Mouse (Mus musculus) spleen, adult 10 weeks (tissue): ENCODE results near the gene Aldh9a1. TPM values are rescaled to one million over a fixed set of nuclear protein-coding genes. Genes with fewer than 3 reads are reported as not detected.

Source experiments
- polyA plus RNA-seq: library from polyadenylated mRNA; stranded (reverse); fragments of 350-450 nt; fragmentation: Illumina TruSeq; extraction: RNeasy Lipid Tissue Mini Kit (QIAGEN cat#74804); gene quantifications from one replicate; pipeline ENCODE4 v1.2.3, GENCODE M21; 2015; ENCODE audit warnings: low replicate concordance; ENCODE audit not compliant: insufficient read depth

The Aldh9a1 gene
- polyA plus RNA-seq: 43.3 TPM

DNA sequence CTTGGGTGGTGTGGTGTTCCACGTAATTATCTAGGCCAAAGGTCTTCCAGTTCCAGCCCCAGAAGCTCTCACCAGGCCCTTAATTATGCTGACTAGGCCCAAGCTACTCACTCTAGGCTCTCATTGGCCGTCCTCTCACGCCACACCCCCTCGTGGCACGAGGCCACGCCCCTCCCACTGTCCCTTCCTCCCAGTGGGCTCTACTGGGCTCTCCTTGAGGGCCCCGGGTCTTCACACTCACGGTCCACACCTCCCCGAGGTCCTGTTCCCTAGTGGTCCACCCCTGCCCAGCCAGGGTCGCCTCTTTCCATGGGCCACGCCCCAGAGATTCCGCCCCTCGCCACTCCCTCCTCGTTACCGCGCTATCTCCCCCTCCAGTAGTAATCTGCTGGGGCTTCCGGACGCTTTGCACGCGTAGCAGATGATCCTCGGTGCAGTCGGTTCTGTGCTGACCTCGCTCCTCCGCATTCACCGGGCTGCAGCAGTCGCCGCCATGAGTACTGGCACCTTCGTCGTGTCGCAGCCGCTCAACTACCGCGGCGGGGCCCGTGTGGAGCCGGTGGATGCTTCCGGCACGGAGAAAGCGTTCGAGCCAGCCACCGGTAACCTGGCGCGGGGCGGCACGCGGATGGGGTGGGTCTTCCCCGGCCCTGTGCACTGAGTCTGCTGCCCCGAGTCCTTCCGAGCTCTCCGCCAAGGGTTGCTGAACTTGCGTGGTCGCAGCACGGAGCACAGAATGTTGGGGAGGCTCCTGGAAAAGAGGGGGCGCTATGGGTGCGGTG lies at the start of gene Aldh9a1:
TSS of gene Aldh9a1 (plus strand) at position 177 of the 782 bp plus-strand sequence.

GRCm38 (mm10) chr1:167308261-167309054 lies 41.3 kb upstream of the Aldh9a1 start, which contains the start of gene Tmco1:
Gene Tmco1 (plus strand): TSS chr1:167308378.

DNA sequence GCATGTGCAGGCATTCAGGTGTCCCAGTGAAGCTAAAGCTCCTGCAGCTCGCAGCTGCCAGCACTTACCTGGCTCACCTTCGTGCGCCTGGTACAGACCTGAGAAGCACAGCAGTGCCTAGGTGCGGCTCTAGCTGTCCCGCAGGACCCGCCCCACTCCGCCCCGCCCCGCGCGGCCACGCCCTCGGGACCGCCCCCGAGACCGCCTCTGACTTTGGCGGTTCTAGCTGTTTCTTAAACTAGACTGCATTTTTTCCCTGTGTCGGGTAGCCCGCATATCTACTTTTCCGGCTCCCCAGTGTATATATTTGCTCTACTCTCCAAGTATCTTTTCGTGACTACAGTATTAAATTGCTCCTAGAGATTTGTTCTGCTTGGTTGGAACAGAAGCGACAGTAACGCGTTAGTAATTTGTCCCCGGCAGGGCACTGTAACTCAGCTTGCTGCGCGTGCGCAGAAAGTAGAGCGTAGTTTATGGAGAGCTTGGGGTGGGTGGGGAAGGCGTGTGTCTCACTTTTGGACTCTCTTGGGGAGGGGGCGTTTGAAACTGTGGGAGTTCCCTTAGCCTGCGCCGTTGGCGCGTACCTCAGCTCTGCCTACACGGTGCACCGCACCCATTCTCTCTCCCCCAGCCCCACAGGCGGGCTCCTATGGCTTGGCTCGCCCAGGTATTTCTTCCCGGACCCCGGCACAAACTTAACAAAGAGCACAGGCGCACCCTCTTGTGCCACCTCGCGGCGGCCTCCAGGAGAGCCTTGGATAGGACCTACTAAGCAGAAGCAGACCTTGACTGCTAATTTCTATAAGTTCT lies 44.1 kb downstream of the Aldh9a1 start, which contains the start of gene Mgst3:
TSS of gene Mgst3 (minus strand) at position 159 of the 810 bp plus-strand sequence.

Other genes starting within 250 kb of the Aldh9a1 start
- gene Uck2, start 64.7 kb upstream of the Aldh9a1 start, polyA plus RNA-seq: 28.4 TPM
- gene Tmco1, start 41.6 kb upstream of the Aldh9a1 start, polyA plus RNA-seq: 125 TPM
- gene Mgst3, start 43.9 kb downstream of the Aldh9a1 start, polyA plus RNA-seq: 4.7 TPM
- gene Lrrc52, start 116.8 kb downstream of the Aldh9a1 start, polyA plus RNA-seq: not detected
- 1.7 TPM for gene Rxrg, start 248.4 kb downstream of the Aldh9a1 start, polyA plus RNA-seq